Mouse (Mus musculus) midbrain, embryonic 10.5 days (tissue): Measurements from ENCODE around the gene Prkrip1. TPM values are rescaled to one million over a fixed set of nuclear protein-coding genes. Genes with fewer than 3 reads are reported as not detected.

Experiments
- DNase-seq: peaks from one replicate; pipeline ENCODE4 v3.0.0-alpha.2; 2017; ENCODE audit warnings: low spot score
- H3K27ac ChIP-seq: fragments of 300-500 bp; sonication (generic); replicated peaks from 2 replicates; pipeline ENCODE4 v1.5.1; 2016; ENCODE audit warnings: mild to moderate bottlenecking
- H3K27me3 ChIP-seq: fragments of 300-500 bp; sonication (generic); 2 replicates; pipeline ENCODE4 v1.6.1; 2016; ENCODE audit warnings: low read depth, mild to moderate bottlenecking; ENCODE audit not compliant: poor library complexity, severe bottlenecking
- H3K36me3 ChIP-seq: fragments of 300-500 bp; sonication (generic); 2 replicates; pipeline ENCODE4 v1.6.1; 2016; ENCODE audit warnings: mild to moderate bottlenecking, moderate library complexity
- H3K4me1 ChIP-seq: fragments of 300-500 bp; sonication (generic); 2 replicates; pipeline ENCODE4 v1.6.1; 2016
- H3K4me3 ChIP-seq: fragments of 300-500 bp; sonication (generic); 2 replicates; pipeline ENCODE4 v1.5.1; 2016; ENCODE audit warnings: mild to moderate bottlenecking, moderate library complexity
- H3K9me3 ChIP-seq: fragments of 300-500 bp; sonication (generic); replicated peaks from 2 replicates; pipeline ENCODE4 v1.6.1; 2016; ENCODE audit warnings: mild to moderate bottlenecking
- WGBS: fragments of 180-500 bp; shearing (Covaris S2); methylation state at CpG from one replicate; pipeline ENCODE4 v1.1.7; 2016; 5-methylcytosine and 5-hydroxymethylcytosine counted together
- polyA plus RNA-seq: library from polyadenylated mRNA; unstranded; fragments of >200 nt; fragmentation: Nextera tagmentation; extraction: Ambion mirVana; gene quantifications from 2 replicates; pipeline ENCODE4 v1.2.1, GENCODE M21; 2016

Prkrip1 gene
- polyA plus RNA-seq, 1 experiment from 2014 or later, result 72.9 TPM

GRCm38 (mm10) chr5:136191870-136192269 lies 6.9 kb downstream of the Prkrip1 start:
- Histone ChIP-seq H3K4me1 (no peaks in the 10 kb centered on the region), H3K9me3 (no peaks in the 10 kb centered on the region; the same call in 1 of the 2 replicates), H3K4me3 (no peak overlapping the region), H3K36me3 (peaks cover 98% of the 10 kb centered on the region), H3K27ac (no peak overlapping the region), H3K27me3 (no peaks in the 10 kb centered on the region)
- 87% methylated on average over 7 of the region's 7 CpGs for WGBS
- DNase-seq, result no peak

GRCm38 (mm10) chr5:136186723-136187122 lies 12.0 kb downstream of the Prkrip1 start:
- Histone ChIP-seq H3K4me3 (no peak overlapping the region), H3K4me1 (peaks cover 8% of the 10 kb centered on the region), H3K27ac (no peak overlapping the region), H3K36me3 (peaks cover 98% of the 10 kb centered on the region), H3K27me3 (no peaks in the 10 kb centered on the region), H3K9me3 (no peaks in the 10 kb centered on the region)
- DNase-seq, result peak; percentile 33
- 44% methylated on average over 4 of the region's 4 CpGs for WGBS

- H3K27ac ChIP-seq, result no peak overlapping the region
- peaks cover 8% of the 10 kb centered on the region for H3K4me1 ChIP-seq
- H3K36me3 ChIP-seq, result peaks cover 98% of the 10 kb centered on the region
- H3K9me3 ChIP-seq, result no peaks in the 10 kb centered on the region
- 95% methylated on average over 7 of the region's 7 CpGs for WGBS
- H3K27me3 ChIP-seq, result no peaks in the 10 kb centered on the region
- DNase-seq, result no peak
- H3K4me3 ChIP-seq, result no peak overlapping the region
Measured at GRCm38 (mm10) chr5:136183766-136184165, 15.0 kb downstream of the Prkrip1 start.

GRCm38 (mm10) chr5:136182830-136183229 lies 15.9 kb downstream of the Prkrip1 start:
- 88% methylated on average over 4 of the region's 4 CpGs for WGBS
- Histone ChIP-seq H3K9me3 (no peaks in the 10 kb centered on the region), H3K27ac (no peak overlapping the region), H3K27me3 (no peaks in the 10 kb centered on the region), H3K4me1 (peaks cover 8% of the 10 kb centered on the region), H3K36me3 (peaks cover 98% of the 10 kb centered on the region), H3K4me3 (no peak overlapping the region)
- DNase-seq, result no peak

- no peak for DNase-seq
- Histone ChIP-seq H3K36me3 (peaks cover 100% of the 10 kb centered on the region), H3K9me3 (no peaks in the 10 kb centered on the region), H3K4me3 (no peak overlapping the region), H3K27ac (no peak overlapping the region), H3K27me3 (no peaks in the 10 kb centered on the region), H3K4me1 (peaks cover 8% of the 10 kb centered on the region)
- WGBS, result 90% methylated on average over 6 of the region's 6 CpGs
Measured at GRCm38 (mm10) chr5:136182049-136182448, 16.7 kb downstream of the Prkrip1 start.

- Histone ChIP-seq H3K4me3 (no peak overlapping the region), H3K4me1 (peaks cover 5% of the 10 kb centered on the region), H3K36me3 (peaks cover 95% of the 10 kb centered on the region), H3K9me3 (no peaks in the 10 kb centered on the region), H3K27me3 (no peaks in the 10 kb centered on the region), H3K27ac (no peak overlapping the region)
- DNase-seq, result no peak
- WGBS, result 94% methylated on average over 6 of the region's 6 CpGs
Measured at GRCm38 (mm10) chr5:136181197-136181596, 17.6 kb downstream of the Prkrip1 start.

GRCm38 (mm10) chr5:136179594-136179993 lies 19.2 kb downstream of the Prkrip1 start:
- H3K27ac ChIP-seq, result no peak overlapping the region
- no peak for DNase-seq
- no peak overlapping the region for H3K4me3 ChIP-seq
- H3K27me3 ChIP-seq, result no peaks in the 10 kb centered on the region
- WGBS, result 88% methylated on average over 5 of the region's 5 CpGs
- peaks cover 79% of the 10 kb centered on the region for H3K36me3 ChIP-seq
- H3K9me3 ChIP-seq, result no peaks in the 10 kb centered on the region
- no peaks in the 10 kb centered on the region for H3K4me1 ChIP-seq

- H3K36me3 ChIP-seq, result peaks cover 21% of the 10 kb centered on the region
- WGBS, result 64% methylated on average over 9 of the region's 9 CpGs
- peaks cover 22% of the 10 kb centered on the region for H3K4me1 ChIP-seq
- H3K27ac ChIP-seq, result no peak overlapping the region
- no peaks in the 10 kb centered on the region for H3K9me3 ChIP-seq
- H3K27me3 ChIP-seq, result peaks cover 14% of the 10 kb centered on the region
- DNase-seq, result no peak
- no peak overlapping the region for H3K4me3 ChIP-seq
Measured at GRCm38 (mm10) chr5:136173606-136174463, 24.9 kb downstream of the Prkrip1 start.

- Histone ChIP-seq H3K27me3 (peaks cover 14% of the 10 kb centered on the region), H3K4me3 (no peak overlapping the region), H3K27ac (no peak overlapping the region), H3K4me1 (peaks cover 22% of the 10 kb centered on the region), H3K9me3 (peaks cover 6% of the 10 kb centered on the region; the same call in 1 of the 2 replicates), H3K36me3 (peaks cover 17% of the 10 kb centered on the region)
- DNase-seq, result no peak
- WGBS, result 83% methylated on average over 9 of the region's 9 CpGs
Measured at GRCm38 (mm10) chr5:136172939-136173338, 25.8 kb downstream of the Prkrip1 start.

GRCm38 (mm10) chr5:136171363-136172341 lies 27.1 kb downstream of the Prkrip1 start:
- no peak for DNase-seq
- peak overlapping the region; percentile 87; the same call in 1 of the 2 replicates for H3K27ac ChIP-seq

GRCm38 (mm10) chr5:136170512-136171362 lies 28.0 kb downstream of the Prkrip1 start, which contains the start of gene Orai2:
Gene Orai2 (minus strand): TSS chr5:136170713.
- Histone ChIP-seq H3K9me3 (peaks cover 7% of the 10 kb centered on the region; the same call in 1 of the 2 replicates), H3K27ac (peak within 1 kb of the TSS; percentile 87), H3K36me3 (peaks cover 13% of the 10 kb centered on the region; the same call in 1 of the 2 replicates), H3K4me3 (peak within 1 kb of the TSS; percentile 74), H3K4me1 (peaks cover 22% of the 10 kb centered on the region), H3K27me3 (peaks cover 14% of the 10 kb centered on the region)
- peak; percentile 90 for DNase-seq
- WGBS, result 5% methylated on average over 49 of the region's 49 CpGs

More at GRCm38 (mm10) chr5:136171363-136172341, 27.1 kb downstream of the Prkrip1 start:
- Histone ChIP-seq H3K36me3 (peaks cover 13% of the 10 kb centered on the region; the same call in 1 of the 2 replicates), H3K4me3 (peak overlapping the region; percentile 74), H3K4me1 (peaks cover 22% of the 10 kb centered on the region), H3K9me3 (peaks cover 7% of the 10 kb centered on the region; the same call in 1 of the 2 replicates), H3K27me3 (peaks cover 14% of the 10 kb centered on the region)
- 44% methylated on average over 17 of the region's 17 CpGs for WGBS
